Mouse (Mus musculus) heart, embryonic 12.5 days (tissue): ENCODE measurements around the gene Scfd2. TPM values are rescaled to one million over a fixed set of nuclear protein-coding genes. Genes with fewer than 3 reads are reported as not detected.

Experiments
- polyA plus RNA-seq: library from polyadenylated mRNA; unstranded; fragments of >200 nt; fragmentation: Nextera tagmentation; extraction: Ambion mirVana; gene quantifications from 2 replicates; pipeline ENCODE4 v1.2.1, GENCODE M21; 2016

Scfd2 gene
- polyA plus RNA-seq, 1 experiment from 2014 or later = 13.6 TPM

Other genes with a start within 250 kb of the Scfd2 start
- 84.8 and 86.4 TPM in 2 replicates for gene Fip1l1, start 3.7 kb upstream of the Scfd2 start, polyA plus RNA-seq
- 0.92 and 1.0 TPM in 2 replicates for gene Lnx1, start 171.2 kb upstream of the Scfd2 start, polyA plus RNA-seq